Mouse (Mus musculus) hindbrain, embryonic 10.5 days (tissue): Measurements from ENCODE around the gene Krt80. TPM values are rescaled to one million over a fixed set of nuclear protein-coding genes. Genes with fewer than 3 reads are reported as not detected.

ENCODE experiments used
- DNase-seq: peaks from one replicate; pipeline ENCODE4 v3.0.0-alpha.2; 2017; ENCODE audit warnings: low spot score
- H3K27ac ChIP-seq: fragments of 300-500 bp; sonication (generic); 2 replicates; pipeline ENCODE4 v1.5.1; 2016; ENCODE audit warnings: mild to moderate bottlenecking, moderate library complexity
- H3K27me3 ChIP-seq: fragments of 300-500 bp; sonication (generic); 2 replicates; pipeline ENCODE4 v1.6.1; 2016; ENCODE audit warnings: mild to moderate bottlenecking; ENCODE audit not compliant: poor library complexity, insufficient read depth, severe bottlenecking
- H3K36me3 ChIP-seq: fragments of 300-500 bp; sonication (generic); 2 replicates; pipeline ENCODE4 v1.6.1; 2016; ENCODE audit warnings: mild to moderate bottlenecking, moderate library complexity
- H3K4me1 ChIP-seq: fragments of 300-500 bp; sonication (generic); replicated peaks from 2 replicates; pipeline ENCODE4 v1.6.1; 2016; ENCODE audit warnings: mild to moderate bottlenecking
- H3K4me3 ChIP-seq: fragments of 300-500 bp; sonication (generic); 2 replicates; pipeline ENCODE4 v1.5.1; 2016; ENCODE audit warnings: mild to moderate bottlenecking, moderate library complexity
- H3K9me3 ChIP-seq: fragments of 300-500 bp; sonication (generic); 2 replicates; pipeline ENCODE4 v1.6.1; 2016; ENCODE audit warnings: mild to moderate bottlenecking, moderate library complexity
- whole genome bisulfite sequencing: fragments of 180-500 bp; shearing (Covaris S2); methylation state at CpG from one replicate; pipeline ENCODE4 v1.1.7; 2016; 5-methylcytosine and 5-hydroxymethylcytosine counted together
- polyA plus RNA-seq: library from polyadenylated mRNA; unstranded; fragments of >200 nt; fragmentation: Nextera tagmentation; extraction: Ambion mirVana; gene quantifications from 2 replicates; pipeline ENCODE4 v1.2.1, GENCODE M21; 2016

Gene Krt80
- polyA plus RNA-seq: 0.16 TPM in 1 of 2 replicates, not detected in the other

GRCm38 (mm10) chr15:101370101-101370911 is at the start of gene Krt80:
Gene Krt80 (minus strand): TSS chr15:101370162.
- Histone ChIP-seq H3K27ac (no peak within 1 kb of the TSS; the same call in 1 of the 2 replicates), H3K9me3 (no peaks in the 10 kb centered on the region), H3K27me3 (peaks cover 6% of the 10 kb centered on the region), H3K4me3 (no peak within 1 kb of the TSS), H3K36me3 (no peaks in the 10 kb centered on the region), H3K4me1 (peaks cover 39% of the 10 kb centered on the region)
- 68% methylated on average over 22 of the region's 22 CpGs for WGBS
- no peak for DNase-seq

DNA sequence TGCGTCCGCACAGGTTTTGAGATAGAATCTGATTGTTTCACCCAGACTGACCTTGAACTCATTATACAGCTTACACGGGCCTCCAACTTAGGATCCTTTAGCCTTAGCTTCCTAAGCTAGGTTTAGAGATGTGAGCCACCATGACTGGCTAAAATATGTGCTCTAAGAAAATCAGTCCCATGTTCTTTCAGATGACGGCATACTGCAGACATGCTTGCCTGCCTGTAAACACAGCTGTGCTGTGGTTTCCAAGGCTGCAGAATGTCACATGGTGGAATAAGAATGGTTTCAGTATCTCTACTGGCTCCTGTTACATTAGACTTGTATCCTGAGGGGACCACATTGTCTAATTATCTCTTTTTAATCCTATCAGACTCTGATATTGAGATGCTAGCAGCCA is 49.0 kb upstream of the Krt80 start:
- DNase-seq: no peak
- peaks cover 12% of the 10 kb centered on the region for H3K4me1 ChIP-seq
- H3K27me3 ChIP-seq: 0 out of 2 replicates have a peak, but pooled peaks cover 6% of the 10 kb centered on the region
- H3K36me3 ChIP-seq: no peaks in the 10 kb centered on the region
- WGBS: 92% methylated on average over 4 of the region's 4 CpGs
- H3K27ac ChIP-seq: no peak overlapping the region
- no peak overlapping the region for H3K4me3 ChIP-seq
- no peaks in the 10 kb centered on the region for H3K9me3 ChIP-seq

- no peak overlapping the region for H3K4me3 ChIP-seq
- no peak overlapping the region for H3K27ac ChIP-seq
- no peak for DNase-seq
- H3K4me1 ChIP-seq: peaks cover 37% of the 10 kb centered on the region
- H3K27me3 ChIP-seq: peaks cover 39% of the 10 kb centered on the region
- no peaks in the 10 kb centered on the region for H3K9me3 ChIP-seq
- no peaks in the 10 kb centered on the region for H3K36me3 ChIP-seq
- 37% methylated on average over 11 of the region's 11 CpGs for WGBS
Measured at GRCm38 (mm10) chr15:101414807-101415565, 45.0 kb upstream of the Krt80 start.

- H3K4me3 ChIP-seq: no peak overlapping the region
- peaks cover 39% of the 10 kb centered on the region for H3K27me3 ChIP-seq
- peaks cover 37% of the 10 kb centered on the region for H3K4me1 ChIP-seq
- no peak overlapping the region for H3K27ac ChIP-seq
- WGBS: 50% methylated on average over 7 of the region's 7 CpGs
- no peaks in the 10 kb centered on the region for H3K9me3 ChIP-seq
- DNase-seq: peak; percentile 25
- no peaks in the 10 kb centered on the region for H3K36me3 ChIP-seq
Measured at GRCm38 (mm10) chr15:101413916-101414635, 44.1 kb upstream of the Krt80 start.

DNA sequence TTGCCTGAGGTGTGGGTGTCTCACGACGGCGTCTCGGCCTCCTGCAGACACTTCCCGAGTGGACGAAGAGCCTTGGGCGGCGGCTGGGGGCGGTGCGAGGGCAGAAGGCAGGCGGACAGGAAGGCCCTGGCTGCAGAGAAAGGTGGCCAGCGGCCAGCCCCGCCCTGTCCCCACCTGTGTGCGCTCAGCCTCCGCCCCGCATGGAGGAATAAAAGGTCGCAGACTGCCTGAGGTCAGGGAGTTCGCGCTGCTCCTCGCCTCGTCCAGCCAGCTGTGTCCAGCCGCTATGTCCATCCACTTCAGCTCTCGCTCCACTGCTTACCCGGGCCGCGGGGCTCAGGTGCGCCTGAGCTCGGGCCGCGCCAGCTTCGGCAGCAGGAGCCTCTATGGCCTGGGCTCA is 42.2 kb upstream of the Krt80 start:
- Histone ChIP-seq H3K27me3 (peaks cover 39% of the 10 kb centered on the region), H3K4me3 (peak overlapping the region; percentile 20; the same call in 1 of the 2 replicates), H3K36me3 (no peaks in the 10 kb centered on the region), H3K9me3 (no peaks in the 10 kb centered on the region), H3K4me1 (peaks cover 37% of the 10 kb centered on the region), H3K27ac (no peak overlapping the region)
- DNase-seq: peak; percentile 19
- WGBS: 20% methylated on average over 31 of the region's 31 CpGs

GRCm38 (mm10) chr15:101410775-101411174 is 40.8 kb upstream of the Krt80 start, which contains the start of gene Krt7:
Gene Krt7 (plus strand): TSS chr15:101411043.
- no peaks in the 10 kb centered on the region for H3K36me3 ChIP-seq
- H3K4me3 ChIP-seq: no peak within 1 kb of the TSS
- no peak for DNase-seq
- peaks cover 39% of the 10 kb centered on the region for H3K27me3 ChIP-seq
- peak within 1 kb of the TSS; percentile 23; the same call in 1 of the 2 replicates for H3K27ac ChIP-seq
- H3K4me1 ChIP-seq: peaks cover 37% of the 10 kb centered on the region
- WGBS: 49% methylated on average over 2 of the region's 2 CpGs
- H3K9me3 ChIP-seq: no peaks in the 10 kb centered on the region

DNA sequence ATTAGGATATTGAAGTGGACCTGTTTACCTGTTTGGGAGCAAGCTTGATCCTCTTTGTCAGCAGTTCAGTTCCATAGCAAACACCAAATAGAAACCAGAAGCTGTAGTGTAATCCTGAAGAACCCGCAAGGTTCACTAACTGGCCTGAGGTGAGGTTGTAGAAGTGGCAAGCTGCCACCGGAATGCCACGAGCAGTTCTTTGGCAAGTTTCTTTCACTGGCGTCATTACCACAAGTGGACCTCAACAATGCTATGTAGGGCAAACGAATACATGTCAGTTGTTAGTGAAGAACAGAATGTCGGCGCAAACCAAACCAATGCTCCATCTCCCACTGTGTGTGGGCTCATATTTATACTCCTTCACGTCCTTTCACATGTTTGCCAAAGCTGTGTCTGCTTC is 28.3 kb upstream of the Krt80 start:
- WGBS: 92% methylated on average over 8 of the region's 8 CpGs
- no peaks in the 10 kb centered on the region for H3K36me3 ChIP-seq
- H3K27me3 ChIP-seq: no peaks in the 10 kb centered on the region
- H3K4me3 ChIP-seq: no peak overlapping the region
- H3K27ac ChIP-seq: no peak overlapping the region
- no peak for DNase-seq
- 0 out of 2 replicates have a peak, but pooled peaks cover 5% of the 10 kb centered on the region for H3K4me1 ChIP-seq
- H3K9me3 ChIP-seq: no peaks in the 10 kb centered on the region

GRCm38 (mm10) chr15:101397683-101398082 is 27.7 kb upstream of the Krt80 start:
- 92% methylated on average over 2 of the region's 2 CpGs for WGBS
- Histone ChIP-seq H3K27me3 (peaks cover 2% of the 10 kb centered on the region; the same call in 1 of the 2 replicates), H3K9me3 (no peaks in the 10 kb centered on the region)

GRCm38 (mm10) chr15:101396921-101397320 is 27.0 kb upstream of the Krt80 start:
- Histone ChIP-seq H3K4me3 (no peak overlapping the region), H3K4me1 (no peaks in the 10 kb centered on the region), H3K9me3 (no peaks in the 10 kb centered on the region), H3K27me3 (peaks cover 3% of the 10 kb centered on the region; the same call in 1 of the 2 replicates), H3K36me3 (no peaks in the 10 kb centered on the region), H3K27ac (no peak overlapping the region)
- 79% methylated on average over 3 of the region's 3 CpGs for WGBS
- no peak for DNase-seq

More at GRCm38 (mm10) chr15:101397683-101398082, 27.7 kb upstream of the Krt80 start:
- no peak for DNase-seq
- H3K36me3 ChIP-seq: no peaks in the 10 kb centered on the region
- H3K27ac ChIP-seq: no peak overlapping the region
- 0 out of 2 replicates have a peak, but pooled peaks cover 2% of the 10 kb centered on the region for H3K4me1 ChIP-seq
- no peak overlapping the region for H3K4me3 ChIP-seq

- Histone ChIP-seq H3K4me3 (no peak overlapping the region), H3K9me3 (no peaks in the 10 kb centered on the region), H3K36me3 (no peaks in the 10 kb centered on the region), H3K27me3 (peaks cover 3% of the 10 kb centered on the region; the same call in 1 of the 2 replicates), H3K4me1 (no peaks in the 10 kb centered on the region), H3K27ac (no peak overlapping the region)
- 70% methylated on average over 7 of the region's 7 CpGs for WGBS
- DNase-seq: no peak
Measured at GRCm38 (mm10) chr15:101396466-101396865, 26.5 kb upstream of the Krt80 start.

GRCm38 (mm10) chr15:101394908-101395307 is 24.9 kb upstream of the Krt80 start:
- no peak overlapping the region for H3K4me3 ChIP-seq
- no peaks in the 10 kb centered on the region for H3K9me3 ChIP-seq
- no peaks in the 10 kb centered on the region for H3K36me3 ChIP-seq
- no peaks in the 10 kb centered on the region for H3K4me1 ChIP-seq
- no peak overlapping the region for H3K27ac ChIP-seq
- DNase-seq: no peak
- H3K27me3 ChIP-seq: peaks cover 3% of the 10 kb centered on the region; the same call in 1 of the 2 replicates
- WGBS: 69% methylated on average over 7 of the region's 7 CpGs

GRCm38 (mm10) chr15:101392251-101392650 is 22.3 kb upstream of the Krt80 start:
- Histone ChIP-seq H3K4me1 (0 out of 2 replicates have a peak, but pooled peaks cover 5% of the 10 kb centered on the region), H3K36me3 (no peaks in the 10 kb centered on the region), H3K27me3 (peaks cover 3% of the 10 kb centered on the region; the same call in 1 of the 2 replicates), H3K27ac (no peak overlapping the region), H3K9me3 (no peaks in the 10 kb centered on the region), H3K4me3 (no peak overlapping the region)
- WGBS: 86% methylated on average over 5 of the region's 5 CpGs
- DNase-seq: no peak
